Mouse (Mus musculus): ENCODE measurements around the gene Rasl11b.

Rasl11b gene

GRCm38 (mm10) chr5:74194841-74195613 lies at the start of gene Rasl11b:
TSS of gene Rasl11b (plus strand) at chr5:74195286.
- DNase-seq = peak; percentile 94

DNA sequence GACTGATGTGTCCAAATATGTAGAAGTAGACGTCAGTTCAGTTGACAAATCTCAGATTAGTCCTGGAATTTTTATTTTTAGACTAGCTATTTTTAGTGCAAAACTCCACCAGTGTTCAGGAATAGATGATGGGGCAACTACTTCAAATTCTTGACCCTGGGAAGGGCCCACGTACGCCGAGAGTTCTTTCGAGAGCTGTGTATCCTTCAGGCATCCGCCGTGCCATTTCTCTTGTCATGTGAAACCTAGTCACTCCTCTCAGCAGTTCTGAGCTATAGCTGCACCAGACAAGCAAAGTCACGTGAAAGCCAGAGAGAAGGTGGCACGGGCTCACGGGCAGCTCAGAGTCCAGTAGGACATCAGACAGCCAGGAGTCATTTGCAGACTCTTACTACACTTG lies 47.5 kb upstream of the Rasl11b start:
- DNase-seq = no peak

GRCm38 (mm10) chr5:74149975-74150374 lies 45.1 kb upstream of the Rasl11b start:
- DNase-seq = no peak

- no peak for DNase-seq
Observed at GRCm38 (mm10) chr5:74151774-74152173, 43.3 kb upstream of the Rasl11b start.

GRCm38 (mm10) chr5:74155860-74156351 lies 39.2 kb upstream of the Rasl11b start:
- DNase-seq = no peak

DNA sequence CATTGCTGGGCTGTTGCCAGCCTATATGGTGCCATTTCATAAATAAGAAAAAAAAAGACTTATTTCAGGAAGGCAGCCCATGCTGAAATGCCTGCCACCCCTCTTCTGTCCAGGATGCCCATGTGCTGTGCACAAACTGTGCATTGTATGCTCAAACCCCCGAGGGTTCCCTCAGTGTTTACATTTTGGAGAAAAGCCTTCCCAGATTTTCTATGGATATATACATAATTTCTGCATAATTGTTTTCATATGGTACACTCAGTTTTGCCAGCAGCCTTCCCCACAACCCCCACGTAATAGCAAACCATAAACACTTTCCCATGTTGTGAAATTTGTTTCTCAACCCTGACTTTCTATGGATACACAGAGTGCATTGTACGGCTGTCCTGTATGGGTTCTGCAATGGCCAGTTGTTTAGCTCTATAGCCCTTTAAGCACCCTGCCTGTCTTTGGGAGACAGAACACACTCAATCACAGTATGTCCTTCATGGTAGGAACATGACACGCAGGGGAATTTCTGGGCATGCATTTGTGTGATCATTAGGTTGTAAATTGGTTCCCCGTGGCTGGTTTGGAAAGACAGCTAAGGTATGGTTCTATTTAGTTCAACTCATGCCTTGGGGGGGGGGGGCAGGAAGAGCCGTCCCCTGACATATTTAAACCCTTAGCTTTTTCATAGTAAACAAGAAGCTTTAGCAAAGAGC lies 36.0 kb upstream of the Rasl11b start:
- DNase-seq = no peak

DNA sequence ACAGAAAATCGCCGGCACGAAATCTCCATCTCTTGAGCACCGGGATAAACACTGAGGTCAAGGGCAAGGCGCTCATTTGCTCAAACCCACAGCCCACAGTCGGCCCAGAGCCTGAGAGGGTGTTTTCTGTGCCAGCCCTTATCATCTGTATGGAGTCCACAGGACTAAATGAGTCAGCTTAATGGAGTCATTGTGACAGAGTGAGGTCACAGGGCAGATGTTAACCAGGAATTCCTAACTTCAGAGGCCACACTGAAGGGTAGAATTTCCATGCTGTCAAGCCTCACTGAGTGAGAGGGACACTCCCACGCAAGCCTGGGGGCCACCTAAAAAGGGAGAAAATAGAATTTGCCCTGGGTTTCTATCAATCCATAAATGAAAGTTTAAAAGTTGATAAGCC lies 35.2 kb upstream of the Rasl11b start:
- no peak for DNase-seq

DNA sequence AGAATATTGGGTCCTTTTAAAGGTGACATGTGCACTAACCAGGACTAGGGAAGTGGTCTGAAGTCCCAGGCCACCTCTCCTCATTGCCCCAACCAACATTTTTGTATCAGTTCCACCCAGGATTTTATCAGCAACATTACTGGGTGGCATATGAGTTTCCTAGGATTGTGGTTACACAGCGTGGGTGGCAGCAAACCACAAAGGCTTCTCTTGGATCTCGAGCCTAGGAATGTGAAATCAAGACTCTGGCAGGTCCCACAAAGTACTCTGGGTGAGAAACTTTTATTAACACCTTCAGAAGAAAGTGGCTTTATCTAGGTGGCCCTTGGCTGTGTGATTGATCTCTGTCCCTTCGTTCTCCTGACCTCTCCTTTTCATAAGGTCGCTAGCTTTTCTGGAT lies 34.7 kb upstream of the Rasl11b start:
- no peak for DNase-seq

- no peak for DNase-seq
Observed at GRCm38 (mm10) chr5:74161297-74161926, 33.7 kb upstream of the Rasl11b start.

GRCm38 (mm10) chr5:74162013-74162412 lies 33.1 kb upstream of the Rasl11b start:
- DNase-seq = no peak

- DNase-seq = no peak
Observed at GRCm38 (mm10) chr5:74163141-74163540, 31.9 kb upstream of the Rasl11b start.

- DNase-seq = peak; percentile 20
Observed at GRCm38 (mm10) chr5:74164547-74164946, 30.5 kb upstream of the Rasl11b start.

GRCm38 (mm10) chr5:74166642-74167041 lies 28.4 kb upstream of the Rasl11b start:
- DNase-seq = no peak

- no peak for DNase-seq
Observed at GRCm38 (mm10) chr5:74168085-74168484, 27.0 kb upstream of the Rasl11b start.

GRCm38 (mm10) chr5:74171768-74172167 lies 23.3 kb upstream of the Rasl11b start:
- no peak for DNase-seq

DNA sequence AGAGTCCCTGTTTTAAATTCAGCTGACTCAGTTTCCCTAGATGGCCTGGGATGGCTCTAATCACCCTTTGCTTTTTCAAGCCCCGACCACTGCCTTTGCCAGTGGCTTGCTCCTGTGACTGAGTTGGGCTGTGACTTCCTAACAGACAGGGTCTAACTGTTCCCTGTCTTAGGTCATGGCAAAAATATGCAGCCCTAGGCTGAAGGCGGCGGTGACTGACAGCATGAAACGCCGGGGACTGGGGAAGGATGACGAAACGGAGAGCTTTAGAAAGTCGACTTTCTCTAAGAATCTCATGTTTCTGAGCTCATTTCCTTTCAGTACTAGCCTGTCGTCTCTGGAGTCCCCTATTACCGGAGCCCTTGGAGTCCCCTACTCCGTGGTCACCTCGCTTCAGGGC lies 22.9 kb upstream of the Rasl11b start:
- no peak for DNase-seq

- no peak for DNase-seq
Observed at GRCm38 (mm10) chr5:74173162-74173844, 21.8 kb upstream of the Rasl11b start.

DNA sequence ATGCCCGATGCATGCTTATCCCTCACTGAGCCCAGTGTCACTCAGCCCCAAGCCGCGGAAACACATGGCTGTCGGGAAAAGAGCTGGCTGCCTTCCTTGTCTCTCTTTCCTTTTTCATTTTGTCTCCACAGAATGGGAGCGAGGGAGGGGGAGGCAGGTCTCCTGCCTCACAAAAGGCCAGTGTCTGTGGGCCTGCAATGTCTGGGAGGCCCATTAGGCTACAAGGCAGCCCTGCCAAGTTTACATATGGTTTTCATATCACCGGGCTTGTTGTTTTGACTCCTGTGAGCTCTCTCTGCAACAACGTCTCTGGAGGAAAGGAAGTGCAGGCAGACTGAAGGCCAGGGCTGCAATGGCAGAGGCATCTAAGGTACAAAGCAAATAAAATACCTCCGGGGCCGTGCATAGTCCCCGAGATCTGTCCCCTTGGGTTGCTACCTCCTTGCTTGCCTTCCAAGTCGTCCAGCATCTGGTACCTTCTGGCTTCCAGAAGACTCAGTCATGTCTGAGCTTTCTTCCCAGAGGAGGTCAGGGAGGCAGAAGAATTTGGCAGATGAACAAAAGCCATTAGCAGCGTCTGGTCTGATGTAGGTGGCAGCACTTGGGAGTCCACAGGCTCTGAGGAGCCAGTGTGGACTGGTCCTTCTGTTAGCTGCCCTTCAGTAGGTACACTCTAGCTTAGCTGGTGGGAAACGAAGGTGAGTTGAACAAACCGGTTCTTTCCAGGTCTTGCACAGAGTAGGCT lies 19.4 kb upstream of the Rasl11b start:
- DNase-seq = no peak

DNA sequence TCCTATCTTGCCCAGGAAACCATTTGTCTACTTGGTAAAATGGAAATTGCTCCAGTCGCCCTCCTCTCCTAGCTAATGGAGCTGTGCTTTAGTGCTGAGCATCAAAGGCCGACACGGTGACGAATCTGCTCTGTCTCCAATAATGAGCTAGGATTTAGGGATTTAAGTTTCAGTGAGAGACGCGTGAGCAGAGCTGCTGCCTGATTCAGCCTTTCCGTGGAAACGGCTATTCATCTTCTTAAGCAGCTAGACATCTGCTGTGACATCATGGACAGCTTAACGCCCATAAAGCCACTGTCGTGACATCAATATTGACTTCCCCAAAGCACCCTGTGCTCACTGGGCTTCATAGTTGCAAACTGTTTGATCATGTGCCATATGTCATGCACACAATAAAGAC lies 14.9 kb upstream of the Rasl11b start:
- DNase-seq = no peak

DNA sequence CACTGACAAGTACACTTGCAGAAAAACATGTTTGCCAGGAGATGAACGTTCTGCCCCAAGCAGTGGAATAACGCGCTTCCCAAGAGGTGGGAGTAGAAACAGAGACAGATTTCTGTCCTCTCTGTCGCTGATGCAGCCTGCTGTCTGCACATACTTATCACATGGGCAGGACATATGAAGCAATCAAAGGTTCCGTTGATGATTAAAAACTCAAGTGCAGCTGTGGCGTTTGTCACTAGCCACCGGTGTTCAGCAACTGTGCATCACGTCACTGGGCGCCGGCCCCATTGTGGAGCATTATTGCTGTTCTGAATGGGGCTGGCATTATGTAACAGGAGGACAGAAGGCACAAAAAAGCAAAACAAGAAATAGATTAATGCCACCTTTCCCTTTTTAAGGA lies 12.0 kb upstream of the Rasl11b start:
- DNase-seq = peak; percentile 68

DNA sequence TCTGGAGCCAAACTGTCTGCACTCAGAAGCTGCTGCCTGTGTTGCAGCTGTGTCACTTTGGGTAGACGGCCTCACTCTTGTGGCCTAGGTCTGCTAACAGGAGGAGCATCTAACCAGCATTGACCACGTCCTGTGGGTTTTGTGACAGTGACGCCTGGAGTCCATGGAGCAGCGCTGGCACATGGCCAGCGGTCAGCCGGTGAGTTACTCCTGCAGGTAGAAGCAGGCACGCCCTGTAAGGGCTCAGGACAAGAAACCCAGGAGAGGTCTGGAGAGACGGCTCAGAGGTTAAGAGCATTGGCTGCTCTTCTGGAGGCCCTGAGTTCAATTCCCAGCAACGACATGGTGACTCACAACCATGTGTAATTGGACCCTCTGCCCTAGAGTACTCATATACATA lies 10.5 kb upstream of the Rasl11b start:
- DNase-seq = no peak

DNA sequence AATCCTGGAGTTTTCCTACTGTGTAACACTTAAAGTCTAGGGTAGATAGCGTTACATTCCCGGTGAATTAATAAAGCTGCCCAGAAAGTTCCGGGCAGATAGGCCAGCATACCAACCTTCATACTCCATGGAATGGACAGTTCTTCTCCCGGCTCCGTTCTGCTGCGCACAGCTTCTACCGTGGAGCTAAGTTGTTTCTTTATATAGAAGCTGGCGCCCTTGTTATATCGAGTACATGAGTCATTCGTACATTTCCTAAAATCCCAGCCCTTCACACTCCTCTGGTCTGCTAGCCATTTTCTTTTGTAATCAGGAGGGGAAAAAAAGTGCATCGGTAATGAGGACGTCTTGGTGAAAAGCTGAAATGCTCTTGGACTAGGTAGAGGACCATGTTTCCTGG lies 7.0 kb upstream of the Rasl11b start:
- no peak for DNase-seq

DNA sequence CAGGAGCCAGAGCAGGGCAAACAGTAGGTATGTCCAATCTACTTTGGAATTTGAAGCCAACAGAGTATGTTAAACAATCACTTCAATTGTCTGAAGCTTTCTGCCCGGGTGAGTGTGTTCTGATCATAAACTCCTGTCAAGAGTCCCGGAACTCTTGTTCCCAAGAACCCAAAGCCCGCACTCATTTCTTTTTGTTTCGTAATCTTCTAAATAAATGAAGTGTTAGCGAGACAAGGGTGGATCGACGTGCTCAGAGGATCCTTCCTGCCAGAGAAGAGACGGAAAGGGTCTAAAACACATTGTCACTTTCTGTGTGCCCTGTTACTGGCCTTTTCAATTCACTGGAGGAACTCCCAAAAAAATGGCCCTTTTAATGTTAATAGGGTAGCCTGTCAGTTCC lies 6.2 kb upstream of the Rasl11b start:
- no peak for DNase-seq

All from layer of hippocampus, adult 9-11 months (tissue).